Mouse (Mus musculus) A20 (cell line): Measurements from ENCODE around the gene Aph1a.
"Not testable (repeated sequence)": the region's sequence is repeated elsewhere in the genome, so short reads cannot be mapped to it uniquely, and the experiment has no call there.

ENCODE experiments used
- DNase-seq: peaks from one replicate; pipeline ENCODE4 v3.0.0-alpha.2; 2011; ENCODE audit warnings: low read depth, low spot score

The Aph1a gene

GRCm38 (mm10) chr3:95887596-95887995, 6.2 kb upstream of the Aph1a start:
- no peak for DNase-seq

GRCm38 (mm10) chr3:95889664-95890063, 4.1 kb upstream of the Aph1a start:
- DNase-seq, result no peak

GRCm38 (mm10) chr3:95891211-95892065, 2.3 kb upstream of the Aph1a start, which contains the start of gene BC028528:
Gene BC028528 (minus strand): TSS chr3:95892005.
- DNase-seq, result peak; percentile 76

DNA sequence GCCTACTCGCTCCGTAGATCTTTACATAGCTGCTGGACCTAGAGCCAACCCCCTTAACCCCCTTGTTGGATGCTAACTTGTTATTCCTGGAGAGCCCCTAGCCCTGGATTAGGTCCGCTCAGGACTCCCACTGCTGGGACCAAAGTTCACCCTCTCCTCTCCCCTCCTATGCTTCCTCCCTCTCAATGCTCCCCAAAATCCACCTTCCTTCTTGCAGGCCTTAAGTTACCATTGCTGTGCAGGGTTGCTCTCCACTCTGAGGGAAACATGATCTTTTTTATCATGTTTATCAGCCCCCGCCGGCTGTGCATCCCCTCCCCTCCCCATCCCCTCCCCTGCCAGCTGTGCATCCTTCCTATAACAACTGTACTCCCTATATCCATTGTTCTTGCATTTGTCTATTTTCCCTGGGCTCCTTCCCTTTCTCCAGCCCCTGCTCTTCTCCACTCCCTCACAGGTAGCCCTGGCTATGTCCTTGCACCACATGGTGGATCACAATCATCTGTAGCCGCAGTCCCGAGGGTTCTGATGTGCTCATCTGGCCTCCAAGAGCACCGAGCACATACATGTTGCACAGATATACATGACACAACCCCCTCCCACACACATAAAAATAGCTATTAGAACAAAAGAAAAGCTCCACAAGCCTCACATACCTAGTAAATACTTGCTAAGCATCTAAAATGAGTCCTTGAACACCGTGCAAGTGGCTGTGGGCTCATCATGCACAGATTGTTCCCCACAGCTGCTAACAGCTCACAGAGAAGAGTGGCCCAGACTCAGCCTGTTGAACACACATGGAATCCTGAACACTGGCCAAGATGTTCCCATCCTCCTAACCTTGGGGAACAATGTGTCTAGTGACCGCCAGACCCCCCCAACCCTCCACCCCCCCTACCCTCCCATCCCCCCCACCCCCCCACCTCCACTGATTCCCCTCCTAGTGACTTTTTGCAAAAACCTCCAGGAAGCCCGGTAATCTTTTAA, 1.4 kb upstream of the Aph1a start:
- DNase-seq, result no peak

GRCm38 (mm10) chr3:95893126-95893525, 643 bp upstream of the Aph1a start:
- DNase-seq, result no peak

- peak; percentile 48 for DNase-seq
Measured at GRCm38 (mm10) chr3:95894317-95895160, 770 bp downstream of the Aph1a start.

GRCm38 (mm10) chr3:95895501-95895900, 1.7 kb downstream of the Aph1a start:
- DNase-seq, result not testable (repeated sequence)

GRCm38 (mm10) chr3:95899800-95900524, 6.2 kb downstream of the Aph1a start:
- no peak for DNase-seq

DNA sequence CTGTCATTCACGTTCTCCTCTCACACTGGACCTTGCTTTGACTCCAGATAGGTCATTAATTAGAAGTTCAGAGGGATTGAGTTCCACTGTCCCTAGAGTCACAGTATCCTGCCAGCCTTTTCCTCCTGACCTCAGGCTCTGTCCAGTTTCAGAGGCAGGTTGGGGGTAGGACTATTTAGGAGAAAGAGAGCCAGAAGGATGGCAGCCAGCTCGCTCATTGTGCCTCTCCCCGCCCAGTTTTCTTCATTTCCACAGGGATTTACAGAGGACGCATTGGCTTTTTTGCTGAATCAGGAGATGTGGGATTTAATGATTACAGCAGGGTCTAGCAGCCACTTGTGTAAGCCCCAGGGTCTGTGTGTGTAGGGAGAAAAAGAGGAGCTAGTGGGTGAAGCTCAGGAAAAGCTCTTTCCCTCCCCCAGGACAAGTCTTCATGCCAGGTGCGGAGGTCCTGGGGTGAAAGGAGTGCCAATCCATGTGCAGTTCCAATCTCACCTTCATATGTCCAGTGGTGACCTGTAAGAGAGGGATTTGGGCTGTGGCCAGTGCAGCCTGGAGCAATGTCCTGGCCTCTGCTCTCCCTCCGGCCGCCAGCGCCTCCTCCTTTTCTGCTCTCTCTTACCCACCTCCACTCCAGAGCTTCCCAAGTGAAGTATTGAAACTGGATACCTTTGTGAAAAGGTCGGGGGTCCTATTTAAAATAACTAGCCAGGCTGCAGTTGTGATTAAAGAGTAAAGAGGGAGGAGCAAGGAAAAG, 8.0 kb downstream of the Aph1a start:
- no peak for DNase-seq

DNA sequence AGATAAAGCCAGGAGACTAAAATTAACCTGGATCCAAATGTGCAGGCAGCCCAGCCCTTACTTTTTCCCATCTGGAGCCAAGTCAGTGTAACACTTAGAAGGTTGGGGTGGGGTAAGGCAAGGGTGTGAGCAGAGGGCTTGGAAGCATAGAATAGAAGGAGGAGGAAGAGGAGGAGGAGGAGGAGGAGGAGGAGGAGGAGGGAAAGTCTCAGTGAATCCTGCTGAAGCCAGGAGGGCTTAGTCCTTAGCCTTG, 8.5 kb downstream of the Aph1a start:
- DNase-seq, result no peak

DNA sequence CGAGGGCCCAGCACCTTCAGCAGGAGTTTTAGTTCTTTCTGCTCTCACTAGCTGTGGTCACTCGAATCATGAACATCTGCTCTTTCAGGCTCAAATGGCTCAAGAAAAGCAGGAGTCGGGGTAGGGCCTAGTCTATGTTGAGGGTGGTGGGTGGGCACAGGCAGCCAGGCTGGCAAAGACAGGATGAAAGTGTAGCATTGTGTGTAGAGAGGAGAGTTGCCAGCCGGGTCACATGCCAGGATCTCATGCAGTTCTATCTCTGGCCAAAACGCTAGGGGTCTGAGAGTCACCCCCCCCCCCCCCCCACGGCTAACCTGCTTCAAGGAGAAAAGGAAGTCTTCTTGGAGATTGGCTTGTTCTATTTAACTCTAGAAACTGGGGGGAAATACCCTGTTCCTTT, 8.9 kb downstream of the Aph1a start:
- no peak for DNase-seq

DNA sequence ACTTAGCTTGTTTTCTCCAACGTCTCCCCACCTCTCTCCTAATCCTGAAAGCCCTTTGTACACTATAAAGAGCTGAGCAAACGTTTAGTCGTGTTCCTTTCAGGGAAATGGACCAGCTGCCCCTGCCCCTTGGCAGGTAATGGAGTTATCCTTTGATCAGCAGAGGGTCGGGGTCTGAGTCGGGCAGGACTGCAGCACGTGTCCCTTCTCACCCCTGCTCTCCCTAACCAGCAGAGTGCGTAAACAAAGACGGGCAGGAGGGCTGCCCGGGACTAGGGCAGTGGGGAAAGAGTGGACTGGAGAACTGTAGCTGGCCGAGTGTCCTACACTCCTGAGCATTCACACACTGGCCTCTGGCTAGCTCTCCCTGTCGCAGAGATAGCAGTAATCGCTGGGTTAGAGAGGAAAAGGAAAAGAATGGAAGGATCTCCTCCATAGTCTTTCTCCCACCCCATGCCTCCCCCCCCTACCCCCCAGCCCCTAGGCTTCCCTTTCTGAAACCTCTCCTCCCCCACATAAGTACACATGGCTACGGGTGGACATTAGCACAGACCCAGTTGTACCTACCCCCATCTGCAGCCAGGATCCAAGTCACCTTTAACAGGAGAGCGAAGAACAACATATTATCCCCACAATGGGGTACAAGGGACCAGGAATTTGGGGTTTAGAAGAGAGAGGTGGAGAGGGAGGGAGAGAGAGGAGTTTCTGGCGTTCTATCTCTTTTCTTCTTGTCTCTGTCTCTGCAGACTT, 10.2 kb downstream of the Aph1a start:
- no peak for DNase-seq

- DNase-seq, result no peak
Measured at GRCm38 (mm10) chr3:95904568-95904967, 10.8 kb downstream of the Aph1a start, which contains the start of gene Car14. Gene Car14 (minus strand): TSS chr3:95904691.

- no peak for DNase-seq
Measured at GRCm38 (mm10) chr3:95905146-95905939, 11.6 kb downstream of the Aph1a start.

GRCm38 (mm10) chr3:95905940-95906492, 12.2 kb downstream of the Aph1a start:
- DNase-seq, result peak; percentile 53

DNA sequence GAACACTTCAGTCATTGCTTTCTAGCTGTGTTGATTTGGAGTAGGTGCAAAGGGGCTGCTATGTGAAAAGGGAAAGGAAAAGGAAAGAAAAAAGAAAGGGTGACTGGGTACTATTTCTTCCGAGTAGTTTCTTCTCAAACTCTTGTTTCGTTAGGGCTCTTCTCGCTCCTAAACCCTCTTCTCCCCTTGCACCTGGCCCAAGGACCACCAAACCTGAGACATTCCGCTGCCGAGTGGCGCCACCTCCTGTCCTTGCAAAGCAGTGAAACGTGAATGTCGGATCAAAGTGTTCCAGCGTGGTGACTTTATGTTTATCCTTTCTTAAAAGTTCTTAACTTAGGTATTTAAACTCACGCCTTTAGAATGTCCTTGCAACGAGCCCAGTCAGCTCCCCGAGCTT, 13.1 kb downstream of the Aph1a start:
- peak; percentile 83 for DNase-seq

- DNase-seq, result no peak
Measured at GRCm38 (mm10) chr3:95907613-95908012, 13.8 kb downstream of the Aph1a start.

GRCm38 (mm10) chr3:95914706-95915105, 20.9 kb downstream of the Aph1a start:
- DNase-seq, result no peak
